Mouse (Mus musculus): ENCODE results near the gene Creb3. TPM values are rescaled to one million over a fixed set of nuclear protein-coding genes. Genes with fewer than 3 reads are reported as not detected.

Creb3 gene
- polyA plus RNA-seq (2014; fragmentation: Illumina TruSeq; extraction: RNeasy Lipid Tissue Mini Kit (QIAGEN cat#74804); ENCODE audit: low read depth, low replicate concordance) = 26.8 TPM

DNA sequence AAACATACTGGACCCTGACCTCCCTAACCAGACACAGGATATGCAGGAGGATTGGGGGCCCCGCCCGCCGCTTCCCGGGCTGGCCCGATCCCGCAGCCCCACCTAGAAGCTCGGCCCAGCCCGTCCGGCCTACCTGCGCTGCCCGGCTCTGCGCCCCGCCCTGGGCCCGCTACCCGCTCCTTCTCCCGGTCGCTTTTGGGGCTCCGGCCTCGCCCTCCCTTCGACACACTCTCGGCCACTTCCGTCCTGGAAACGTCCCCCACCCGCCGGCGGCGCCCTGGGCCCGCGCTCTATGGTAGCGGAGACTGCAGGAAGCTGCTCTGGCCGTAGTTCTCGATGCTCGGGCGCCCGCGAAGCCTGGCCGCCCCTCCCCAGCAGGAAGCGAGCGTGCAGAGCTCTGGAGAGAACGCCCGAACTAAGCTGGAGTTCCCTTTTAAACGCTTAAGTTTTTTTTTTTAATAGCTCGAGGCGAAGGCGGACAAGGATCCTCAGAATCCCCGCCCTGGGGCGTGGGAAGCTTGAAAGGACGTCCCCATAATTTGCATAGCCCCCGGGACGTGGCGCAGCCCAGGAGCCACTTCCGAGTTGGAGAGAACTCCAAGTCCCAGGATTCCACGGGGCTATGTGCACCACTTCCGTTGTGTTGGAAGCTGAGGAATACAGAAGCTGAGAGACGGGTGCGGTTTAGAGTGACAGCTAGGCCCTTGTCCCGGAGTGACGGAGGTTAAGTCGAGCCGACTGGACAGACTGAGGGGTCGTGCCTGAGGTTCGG lies at the start of gene Creb3, which contains the start of gene Tln1:
Gene Creb3, plus strand, starts transcription at position 336 of the 772 bp plus-strand sequence.
Gene Tln1, minus strand, starts transcription at position 695 of the 772 bp plus-strand sequence.

DNA sequence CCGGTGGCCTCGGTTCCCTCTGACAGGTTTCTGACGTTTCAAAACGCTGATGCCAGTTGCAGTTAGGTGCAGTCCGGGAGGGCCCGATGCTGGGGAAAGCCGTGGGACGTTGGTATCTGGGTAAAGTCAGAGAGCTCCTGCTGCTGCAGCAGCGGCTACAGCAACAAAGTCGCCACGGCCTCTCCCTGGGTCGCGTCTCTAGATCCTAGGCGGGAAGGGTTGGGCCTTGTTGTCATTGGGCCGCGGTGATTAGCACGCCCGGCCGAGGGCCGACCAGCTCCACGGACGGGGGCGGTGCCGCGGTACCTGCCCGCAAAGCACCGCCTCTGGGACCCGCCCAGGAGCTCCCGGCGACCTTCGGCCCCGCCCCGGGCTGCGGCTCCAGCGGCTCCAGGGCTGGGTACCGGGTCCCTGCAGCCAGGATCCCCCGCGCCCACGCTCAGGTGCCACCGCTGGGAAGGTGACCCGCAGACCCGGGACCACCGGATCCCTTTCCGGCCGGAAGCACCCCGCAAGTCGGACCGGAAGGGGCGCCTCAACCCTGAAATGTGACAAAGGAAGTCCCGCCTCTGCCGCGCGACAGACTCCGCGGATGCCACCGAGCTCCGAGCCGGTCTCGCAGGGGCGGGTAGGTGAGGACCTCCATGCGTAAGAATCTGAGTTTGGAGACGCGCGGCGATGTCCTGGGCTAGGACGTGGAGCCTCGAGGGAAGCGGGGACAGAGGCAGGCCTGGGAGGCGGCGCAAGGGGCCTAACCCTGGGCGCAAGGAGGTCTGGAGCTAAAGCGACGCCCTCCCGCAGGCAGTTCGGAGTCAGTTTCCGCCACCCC lies 16.5 kb downstream of the Creb3 start, which contains the start of the genes Rgp1 and Gba2:
Gene Rgp1, plus strand, starts transcription at position 340 of the 829 bp plus-strand sequence.
Gene Gba2, minus strand, starts transcription at position 498 of the 829 bp plus-strand sequence.

DNA sequence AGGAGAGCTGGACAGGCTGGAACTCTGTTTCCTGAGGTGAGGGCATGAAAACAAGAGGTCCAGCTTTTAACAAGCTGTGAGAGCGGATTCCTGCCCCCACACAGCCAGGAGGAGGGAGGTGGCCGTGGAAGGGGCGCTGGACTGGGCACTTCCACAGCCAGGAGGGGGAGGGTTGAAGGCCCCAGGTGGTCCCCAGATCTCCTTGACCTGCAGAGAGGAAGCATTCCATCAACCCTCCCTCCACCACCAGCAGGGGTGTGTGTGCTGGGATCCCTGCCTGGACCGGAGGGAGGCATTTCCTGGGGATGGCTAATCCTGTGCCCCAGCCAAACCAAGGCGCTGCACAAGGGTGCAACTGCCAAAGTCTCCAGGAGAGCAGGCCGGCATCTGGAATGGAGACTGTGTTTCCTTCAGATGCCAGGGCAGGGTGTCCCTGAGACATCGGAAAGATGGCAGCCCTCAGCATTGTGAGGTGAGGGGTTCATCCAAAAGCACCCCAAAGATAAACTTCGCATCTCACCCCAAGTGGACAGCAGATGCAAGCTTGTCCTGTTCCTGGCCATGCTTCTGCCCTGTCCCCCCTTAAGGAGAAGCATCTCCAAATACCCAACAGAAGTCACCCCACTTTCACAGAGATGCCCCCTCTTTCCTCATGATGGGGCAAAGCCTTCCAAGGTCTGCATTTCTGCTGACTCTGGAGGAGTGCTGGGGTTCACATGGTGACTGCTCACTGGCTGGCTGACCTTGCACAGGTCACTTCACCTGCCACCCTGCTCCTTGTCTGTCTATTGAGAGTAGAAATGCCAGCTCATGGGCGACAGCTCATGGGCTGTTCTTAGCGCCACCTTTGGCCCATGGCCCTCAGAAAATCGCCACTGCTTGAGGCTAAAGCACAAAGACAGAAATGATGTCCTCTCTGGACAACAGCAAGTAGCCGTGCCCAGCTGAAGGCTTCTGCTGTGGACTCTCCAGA lies 22.6 kb downstream of the Creb3 start, which contains the start of gene Msmp:
Gene Msmp, minus strand, starts transcription at position 51 of the 973 bp plus-strand sequence.

Other genes with a start within 250 kb of the Creb3 start
- not detected for gene Rusc2, start 180.4 kb upstream of the Creb3 start, polyA plus RNA-seq (2014; fragmentation: Illumina TruSeq; extraction: RNeasy Lipid Tissue Mini Kit (QIAGEN cat#74804); ENCODE audit: low read depth, low replicate concordance)
- not detected for gene Fam166b, start 133.2 kb upstream of the Creb3 start, polyA plus RNA-seq (2014; fragmentation: Illumina TruSeq; extraction: RNeasy Lipid Tissue Mini Kit (QIAGEN cat#74804); ENCODE audit: low read depth, low replicate concordance)
- gene Tesk1, start 120.4 kb upstream of the Creb3 start, polyA plus RNA-seq (2014; fragmentation: Illumina TruSeq; extraction: RNeasy Lipid Tissue Mini Kit (QIAGEN cat#74804); ENCODE audit: low read depth, low replicate concordance) = 0.32 TPM
- gene Cd72, start 107.7 kb upstream of the Creb3 start, polyA plus RNA-seq (2014; fragmentation: Illumina TruSeq; extraction: RNeasy Lipid Tissue Mini Kit (QIAGEN cat#74804); ENCODE audit: low read depth, low replicate concordance) = 3.5 TPM
- not detected for gene Sit1, start 78.6 kb upstream of the Creb3 start, polyA plus RNA-seq (2014; fragmentation: Illumina TruSeq; extraction: RNeasy Lipid Tissue Mini Kit (QIAGEN cat#74804); ENCODE audit: low read depth, low replicate concordance)
- gene Ccdc107, start 69.4 kb upstream of the Creb3 start, polyA plus RNA-seq (2014; fragmentation: Illumina TruSeq; extraction: RNeasy Lipid Tissue Mini Kit (QIAGEN cat#74804); ENCODE audit: low read depth, low replicate concordance) = 16.3 TPM
- gene Arhgef39, start 62.6 kb upstream of the Creb3 start, polyA plus RNA-seq (2014; fragmentation: Illumina TruSeq; extraction: RNeasy Lipid Tissue Mini Kit (QIAGEN cat#74804); ENCODE audit: low read depth, low replicate concordance) = 4.2 TPM
- 2.0 TPM for gene Car9, start 55.4 kb upstream of the Creb3 start, polyA plus RNA-seq (2014; fragmentation: Illumina TruSeq; extraction: RNeasy Lipid Tissue Mini Kit (QIAGEN cat#74804); ENCODE audit: low read depth, low replicate concordance)
- 7.9 TPM for gene Tpm2, start 38.6 kb upstream of the Creb3 start, polyA plus RNA-seq (2014; fragmentation: Illumina TruSeq; extraction: RNeasy Lipid Tissue Mini Kit (QIAGEN cat#74804); ENCODE audit: low read depth, low replicate concordance)
- 110 TPM for gene Tln1, start 359 bp downstream of the Creb3 start, polyA plus RNA-seq (2014; fragmentation: Illumina TruSeq; extraction: RNeasy Lipid Tissue Mini Kit (QIAGEN cat#74804); ENCODE audit: low read depth, low replicate concordance)
- gene Rgp1, start 16.4 kb downstream of the Creb3 start, polyA plus RNA-seq (2014; fragmentation: Illumina TruSeq; extraction: RNeasy Lipid Tissue Mini Kit (QIAGEN cat#74804); ENCODE audit: low read depth, low replicate concordance) = 3.6 TPM
- 0.93 TPM for gene Gba2, start 16.5 kb downstream of the Creb3 start, polyA plus RNA-seq (2014; fragmentation: Illumina TruSeq; extraction: RNeasy Lipid Tissue Mini Kit (QIAGEN cat#74804); ENCODE audit: low read depth, low replicate concordance)
- gene Msmp, start 22.2 kb downstream of the Creb3 start, polyA plus RNA-seq (2014; fragmentation: Illumina TruSeq; extraction: RNeasy Lipid Tissue Mini Kit (QIAGEN cat#74804); ENCODE audit: low read depth, low replicate concordance) = not detected
- 9.2 TPM for gene Npr2, start 69.6 kb downstream of the Creb3 start, polyA plus RNA-seq (2014; fragmentation: Illumina TruSeq; extraction: RNeasy Lipid Tissue Mini Kit (QIAGEN cat#74804); ENCODE audit: low read depth, low replicate concordance)
- gene Spag8, start 91.3 kb downstream of the Creb3 start, polyA plus RNA-seq (2014; fragmentation: Illumina TruSeq; extraction: RNeasy Lipid Tissue Mini Kit (QIAGEN cat#74804); ENCODE audit: low read depth, low replicate concordance) = not detected
- gene Hint2, start 94.1 kb downstream of the Creb3 start, polyA plus RNA-seq (2014; fragmentation: Illumina TruSeq; extraction: RNeasy Lipid Tissue Mini Kit (QIAGEN cat#74804); ENCODE audit: low read depth, low replicate concordance) = 13.5 TPM
- gene Tmem8b, start 106.6 kb downstream of the Creb3 start, polyA plus RNA-seq (2014; fragmentation: Illumina TruSeq; extraction: RNeasy Lipid Tissue Mini Kit (QIAGEN cat#74804); ENCODE audit: low read depth, low replicate concordance) = 2.0 TPM
- not detected for gene Fam221b, start 106.8 kb downstream of the Creb3 start, polyA plus RNA-seq (2014; fragmentation: Illumina TruSeq; extraction: RNeasy Lipid Tissue Mini Kit (QIAGEN cat#74804); ENCODE audit: low read depth, low replicate concordance)
- not detected for gene Olfr70, start 138.5 kb downstream of the Creb3 start, polyA plus RNA-seq (2014; fragmentation: Illumina TruSeq; extraction: RNeasy Lipid Tissue Mini Kit (QIAGEN cat#74804); ENCODE audit: low read depth, low replicate concordance)
- gene Olfr71, start 147.9 kb downstream of the Creb3 start, polyA plus RNA-seq (2014; fragmentation: Illumina TruSeq; extraction: RNeasy Lipid Tissue Mini Kit (QIAGEN cat#74804); ENCODE audit: low read depth, low replicate concordance) = not detected
- gene Hrct1, start 164.9 kb downstream of the Creb3 start, polyA plus RNA-seq (2014; fragmentation: Illumina TruSeq; extraction: RNeasy Lipid Tissue Mini Kit (QIAGEN cat#74804); ENCODE audit: low read depth, low replicate concordance) = not detected
- 1.1 TPM for gene Spaar, start 167.7 kb downstream of the Creb3 start, polyA plus RNA-seq (2014; fragmentation: Illumina TruSeq; extraction: RNeasy Lipid Tissue Mini Kit (QIAGEN cat#74804); ENCODE audit: low read depth, low replicate concordance)
- not detected for gene Olfr159, start 208.7 kb downstream of the Creb3 start, polyA plus RNA-seq (2014; fragmentation: Illumina TruSeq; extraction: RNeasy Lipid Tissue Mini Kit (QIAGEN cat#74804); ENCODE audit: low read depth, low replicate concordance)

Data from kidney, adult 10 weeks (tissue).